Mouse (Mus musculus) layer of hippocampus, postnatal 36 days (tissue): Measurements from ENCODE around the gene Acadl. TPM values are rescaled to one million over a fixed set of nuclear protein-coding genes. Genes with fewer than 3 reads are reported as not detected.
A peak's percentile ranks its signal among the peaks of the same experiment; 100 is the strongest.

ENCODE experiments used
- DNase-seq, 2 experiments: peaks; one replicate each; pipeline ENCODE4 v3.0.0; 2022
- total RNA-seq, 2 experiments: library from RNA; stranded (reverse); gene quantifications; 2 replicates each; pipeline ENCODE4 v1.2.3; 2021

The Acadl gene
- 10 to 100 TPM; 32.3 to 34.2 TPM for total RNA-seq

DNA sequence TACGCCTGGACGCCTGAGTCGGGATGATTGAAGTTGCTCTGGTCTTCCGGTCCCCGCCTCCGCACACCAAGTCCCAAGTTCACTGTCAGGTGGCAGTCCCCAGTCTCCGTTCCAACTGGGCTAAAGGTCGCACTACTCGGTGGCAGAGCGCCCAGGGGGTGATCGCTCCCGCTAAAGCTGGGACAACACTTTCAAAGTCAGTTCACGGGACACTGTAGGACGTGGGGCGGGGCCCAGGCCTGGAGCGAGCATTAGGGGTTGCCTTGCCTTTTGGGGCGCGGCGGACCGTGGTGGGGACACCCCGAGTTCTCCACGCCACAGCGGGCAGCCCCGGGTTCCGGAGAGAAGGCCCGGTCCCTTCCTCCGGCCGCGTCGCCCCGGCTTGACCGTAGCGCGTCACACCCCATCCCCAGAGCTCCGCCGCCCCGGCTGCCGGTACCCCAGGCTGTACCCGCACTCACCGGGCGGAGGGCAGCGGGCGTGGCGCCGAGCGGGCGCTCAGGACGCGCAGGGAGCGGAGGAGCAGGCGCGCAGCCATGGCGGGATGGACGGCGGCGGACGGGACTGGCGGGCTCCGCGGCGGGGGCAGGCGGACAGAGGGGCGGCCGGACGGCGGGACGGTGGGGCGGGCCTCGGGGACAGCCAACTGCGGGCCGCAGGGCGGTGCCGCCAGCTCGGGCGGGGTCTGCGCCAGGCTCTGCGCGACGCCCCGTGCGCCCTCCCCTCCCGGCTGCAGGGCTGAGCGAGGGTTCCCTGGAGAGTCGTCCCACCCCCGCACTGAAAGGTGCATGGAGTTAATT, at the start of gene Acadl:
TSS of gene Acadl (minus strand) at position 566 of the 800 bp plus-strand sequence.
- peak; percentile 68 to 74 for DNase-seq

DNA sequence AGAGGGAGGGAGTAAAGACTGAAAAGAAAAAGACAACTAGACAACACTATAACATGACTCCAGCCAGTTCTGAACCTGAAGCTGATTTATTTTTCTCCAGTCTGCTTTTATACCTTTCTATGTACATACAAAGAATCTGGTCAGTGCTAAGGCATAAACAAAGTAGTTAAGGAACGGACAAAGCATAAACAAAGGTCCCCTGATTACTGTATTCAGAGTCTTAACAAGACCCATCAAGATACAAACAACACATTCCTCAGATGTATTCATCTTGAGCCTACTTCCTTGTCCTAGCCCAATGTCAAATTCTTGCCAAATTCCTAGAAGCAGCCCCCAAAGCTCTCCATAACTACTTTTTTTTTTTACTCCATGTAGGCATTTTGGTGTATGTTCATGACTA, 49.2 kb upstream of the Acadl start:
- DNase-seq: no peak

DNA sequence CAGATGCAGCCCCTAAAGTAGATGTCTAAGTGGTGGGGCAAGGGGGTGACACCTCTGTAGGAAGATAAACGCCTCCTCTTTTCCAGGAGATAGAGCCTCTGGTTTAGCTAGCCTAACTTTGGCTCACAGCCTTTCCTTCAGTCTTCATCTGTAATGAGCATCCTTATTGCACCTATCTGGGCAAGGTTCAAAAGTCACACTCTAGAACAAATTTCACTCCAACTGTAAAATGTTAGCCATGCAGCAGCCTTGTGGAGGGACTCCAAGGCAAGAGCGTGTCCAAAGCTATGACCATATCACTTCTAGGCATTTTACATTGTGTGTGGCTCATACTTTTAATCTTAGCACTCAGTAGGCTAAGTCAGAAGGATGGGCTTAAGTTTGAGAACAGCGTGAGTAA, 39.5 kb upstream of the Acadl start:
- no peak for DNase-seq

DNA sequence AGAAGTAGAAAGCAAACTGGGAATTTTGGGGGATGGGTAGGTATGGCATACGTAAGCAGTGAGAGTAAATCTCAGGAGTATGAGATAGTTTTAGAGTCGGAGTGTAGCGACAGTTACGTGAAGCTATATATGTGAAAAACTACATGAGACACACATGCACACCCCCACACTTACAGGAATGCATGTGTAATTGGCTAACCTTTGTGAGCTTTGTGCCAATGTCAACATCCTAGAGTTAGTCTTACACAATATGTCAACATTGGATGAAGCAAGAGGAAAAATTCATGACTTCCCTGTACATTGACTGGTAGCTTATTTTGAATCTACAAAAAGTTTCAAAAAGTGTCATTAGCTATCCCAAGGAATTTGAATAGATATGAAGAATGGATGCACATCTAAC, 37.9 kb upstream of the Acadl start:
- no peak for DNase-seq

DNA sequence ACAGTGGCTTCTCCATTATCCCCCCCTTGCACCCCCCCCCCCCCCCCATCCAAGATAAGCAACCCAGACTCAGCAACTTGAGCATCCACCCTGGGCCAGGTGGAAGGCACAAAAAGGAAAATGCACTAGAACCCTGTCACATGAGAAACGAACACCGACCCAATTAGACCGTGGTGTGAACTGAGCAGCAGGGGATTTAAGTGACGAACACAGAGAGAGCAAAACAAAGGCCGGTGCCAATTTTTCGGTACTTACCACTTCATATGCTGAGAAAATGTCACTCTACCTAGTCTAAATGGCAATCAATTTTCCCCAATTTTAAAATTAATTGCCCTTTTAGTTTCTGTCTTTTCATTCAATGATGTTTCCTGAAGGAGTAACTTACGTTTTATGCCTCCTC, 35.2 kb upstream of the Acadl start:
- DNase-seq: no peak

DNA sequence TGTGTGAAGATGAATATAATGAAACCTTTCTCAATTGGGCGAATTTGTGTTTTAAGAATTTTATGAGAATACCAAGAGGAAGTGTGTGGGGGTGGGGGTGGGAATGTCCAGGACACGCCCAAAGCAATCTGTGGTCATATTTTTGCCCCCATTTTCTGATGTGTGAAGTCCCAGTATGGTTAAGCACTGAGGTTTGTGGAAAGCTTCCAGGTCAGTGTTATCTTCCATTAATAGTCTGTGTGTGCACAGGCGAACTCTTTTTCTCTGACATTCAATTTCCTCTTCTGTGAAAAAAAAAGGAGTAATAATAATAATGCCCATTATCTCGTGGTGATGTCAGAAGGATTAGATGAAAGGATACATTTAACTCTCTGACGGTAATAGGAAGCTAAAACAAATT, 33.5 kb upstream of the Acadl start:
- no peak for DNase-seq

DNA sequence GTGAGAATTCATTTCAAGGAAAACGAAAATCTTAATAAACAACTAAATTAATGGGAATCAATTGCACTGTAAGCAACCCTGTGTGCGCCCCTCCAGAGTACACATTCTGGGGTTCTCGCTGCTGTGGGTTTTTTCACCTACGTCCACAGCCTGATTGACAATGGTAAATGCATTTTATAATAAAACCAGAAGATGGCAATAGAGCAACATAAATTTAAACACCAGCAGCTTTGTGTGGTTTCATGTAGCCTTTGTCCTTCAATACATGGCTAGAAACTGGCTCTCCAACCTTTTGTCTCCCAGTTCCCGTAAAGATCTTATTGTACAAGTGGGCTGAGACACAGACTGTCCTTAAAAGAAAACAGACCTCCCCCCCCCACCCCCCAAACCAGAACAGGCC, 33.0 kb upstream of the Acadl start:
- DNase-seq: peak in 1 of 2 experiments; percentile 20

DNA sequence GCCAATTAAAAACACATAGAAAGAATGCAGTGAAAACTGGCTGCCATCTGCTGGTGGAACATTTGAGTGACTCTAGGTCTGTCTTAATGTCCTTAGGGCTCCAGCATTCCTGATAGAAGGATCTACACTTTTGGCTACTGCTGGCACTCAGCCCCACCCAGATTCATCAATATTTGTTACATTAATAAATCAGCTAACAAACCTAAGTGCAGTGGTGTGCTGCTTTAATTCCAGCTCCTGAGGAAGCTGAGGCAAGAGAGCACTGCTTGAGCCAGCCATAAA, 32.7 kb upstream of the Acadl start:
- peak; percentile 30 to 37 for DNase-seq

DNA sequence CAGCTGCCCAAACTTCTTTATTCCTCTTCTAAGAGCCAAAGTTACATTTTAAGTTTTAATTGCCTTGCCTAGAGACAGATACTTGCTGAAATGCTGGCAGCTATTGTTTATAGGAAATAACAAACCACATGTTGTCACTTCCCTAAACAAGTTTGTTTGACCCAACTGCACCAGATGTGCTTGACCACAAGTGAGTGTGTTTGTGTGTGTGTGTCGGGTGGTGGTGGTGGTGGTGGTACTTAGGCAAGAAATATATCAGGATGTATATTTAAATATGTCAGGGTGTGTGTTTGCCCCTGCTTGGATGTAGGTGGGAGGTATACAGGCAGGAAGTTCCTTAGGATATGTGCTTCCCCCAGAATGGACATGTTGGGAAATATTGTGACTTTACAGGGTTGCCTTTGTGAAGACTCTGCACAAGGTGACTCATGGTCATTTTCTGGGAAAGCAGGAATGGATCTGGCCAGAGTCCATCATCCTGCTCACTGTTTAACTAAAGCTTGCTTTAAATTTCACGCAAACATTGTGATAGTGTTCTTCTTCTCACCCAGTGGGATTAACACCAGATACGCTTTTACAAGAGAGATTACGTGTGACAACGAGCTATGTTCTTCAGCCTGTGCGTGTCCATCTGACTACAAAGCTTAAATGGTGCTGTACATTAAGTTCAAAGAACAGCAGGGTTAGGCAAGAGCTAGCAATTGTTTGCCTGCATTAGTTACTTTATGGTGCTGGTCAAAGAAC, 32.2 kb upstream of the Acadl start:
- no peak for DNase-seq

DNA sequence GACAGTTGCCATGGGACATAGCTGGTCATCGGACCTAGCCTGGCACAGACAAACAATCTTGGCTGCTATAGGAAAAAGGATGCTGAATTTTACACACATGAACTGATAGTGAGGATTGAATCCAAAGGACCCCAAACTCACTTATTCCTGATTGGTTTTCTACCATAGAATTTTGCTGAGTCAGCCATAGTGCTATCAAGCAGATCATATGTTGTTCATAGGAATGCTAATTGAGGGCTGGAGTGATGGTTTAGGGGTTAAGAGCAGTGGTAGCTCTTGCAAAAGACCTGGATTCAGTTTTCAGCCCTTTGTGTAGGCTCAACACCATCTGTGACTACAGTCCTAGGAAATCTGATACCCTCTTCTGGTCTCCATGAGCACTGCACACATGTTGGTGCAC, 24.1 kb upstream of the Acadl start:
- no peak for DNase-seq

DNA sequence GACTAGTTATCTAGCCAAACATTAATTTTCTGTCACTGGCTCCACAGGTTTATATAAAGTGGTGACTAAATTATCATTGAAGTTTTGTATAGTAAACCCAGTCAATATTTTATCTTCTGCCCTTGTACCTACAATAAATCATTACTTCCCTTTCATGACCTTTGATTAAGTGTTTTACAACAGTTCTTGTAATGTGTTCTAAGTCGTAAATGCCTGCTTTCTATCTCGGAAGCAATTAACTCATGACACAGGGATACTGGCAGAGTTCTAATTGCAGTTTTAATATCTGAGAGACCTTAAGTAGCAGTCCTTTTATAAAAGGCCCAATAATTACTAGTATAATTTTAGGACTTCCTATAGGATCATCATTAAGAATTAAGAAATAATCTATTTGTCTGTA, 17.1 kb upstream of the Acadl start:
- DNase-seq: no peak

DNA sequence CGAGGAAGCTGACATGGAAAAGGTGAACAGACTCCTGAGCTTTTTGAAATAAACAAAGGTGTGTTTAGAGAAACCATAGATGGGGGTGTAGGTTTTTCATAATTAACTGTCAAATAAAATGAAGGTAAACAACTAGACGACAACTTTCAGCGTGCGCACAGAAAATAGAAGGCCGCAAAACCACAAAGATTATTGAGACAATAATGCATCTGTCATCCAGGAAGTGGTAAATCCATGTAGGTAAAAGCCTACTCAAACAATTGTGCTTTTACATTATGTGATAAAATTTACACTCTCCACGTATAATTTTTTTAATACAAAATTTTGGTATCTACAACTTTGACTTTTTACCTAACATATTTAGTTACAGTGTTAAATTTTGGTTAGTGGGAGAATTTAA, 11.7 kb upstream of the Acadl start:
- no peak for DNase-seq

DNA sequence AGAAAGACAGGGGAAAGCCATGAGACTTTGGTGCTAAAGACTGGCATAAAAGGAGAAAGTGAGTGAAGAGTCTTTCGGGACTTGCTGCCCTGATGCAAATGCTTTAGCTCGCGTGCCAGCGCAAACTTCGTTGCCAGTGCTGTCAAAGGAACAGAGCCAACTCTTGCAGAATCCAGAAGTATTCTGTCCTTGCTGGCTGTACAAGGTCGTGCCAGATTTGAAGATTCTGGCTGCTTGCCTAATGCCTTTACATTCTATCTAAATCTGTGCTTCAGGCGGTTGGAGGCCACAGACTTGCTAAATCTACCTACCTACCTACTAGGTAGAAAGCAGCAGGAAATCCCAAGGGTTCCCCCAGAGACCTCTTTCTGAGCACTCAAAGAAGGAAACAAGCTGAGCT, 8.5 kb upstream of the Acadl start:
- no peak for DNase-seq

DNA sequence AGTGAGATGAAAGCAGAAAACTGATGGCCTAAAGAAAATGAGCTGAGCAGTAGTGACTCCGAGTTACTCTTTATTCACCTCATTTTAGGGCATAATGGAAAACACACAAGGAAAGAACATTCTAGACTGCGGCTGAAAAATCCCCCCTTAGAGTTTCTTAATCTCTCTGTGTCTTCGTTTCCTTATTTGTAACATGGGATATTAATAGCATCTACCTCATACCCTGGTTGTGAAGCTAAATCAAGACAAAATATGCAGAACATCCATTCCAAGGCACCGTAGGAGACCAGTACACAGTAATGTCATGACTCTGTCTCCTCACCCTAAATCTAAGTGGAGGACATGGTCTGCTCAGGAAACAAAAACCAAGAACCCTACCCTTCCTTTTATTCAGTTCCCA, 2.6 kb upstream of the Acadl start:
- DNase-seq: no peak

DNA sequence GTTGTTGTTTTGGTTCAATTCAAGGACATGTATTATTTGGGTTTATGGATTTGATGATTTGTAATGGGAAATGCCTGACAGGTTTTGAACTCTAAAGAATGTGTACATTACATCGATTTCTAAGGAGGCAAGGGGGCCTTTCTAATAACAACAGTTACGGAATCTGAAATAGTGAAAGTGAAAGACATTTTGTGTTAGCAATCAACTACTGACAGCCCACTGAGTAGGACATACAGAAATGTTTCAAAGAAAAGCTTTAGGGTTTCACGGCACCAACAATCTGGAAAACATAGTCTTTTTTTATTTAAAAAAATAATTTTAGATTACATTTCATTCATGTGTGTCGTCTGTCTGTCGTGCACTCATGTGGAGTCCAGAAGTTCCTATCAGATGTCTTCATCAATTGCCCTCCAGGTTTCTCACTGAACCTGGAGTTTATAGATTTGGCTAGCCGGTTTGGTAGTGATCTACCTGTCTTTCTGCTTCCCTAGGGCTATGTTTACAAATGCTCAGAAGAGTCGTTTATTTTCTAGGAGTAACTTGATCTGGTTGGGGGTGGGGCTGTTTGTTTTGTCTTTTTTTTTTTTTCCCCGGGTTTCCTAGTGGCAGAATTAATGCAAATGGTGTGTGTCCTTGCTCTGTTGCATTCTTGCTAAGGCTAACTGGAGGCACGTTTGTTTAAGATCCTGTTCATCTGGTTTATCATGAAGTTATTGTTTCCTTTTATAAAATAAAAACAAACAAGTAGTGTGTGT, 841 bp upstream of the Acadl start:
- DNase-seq: no peak

DNA sequence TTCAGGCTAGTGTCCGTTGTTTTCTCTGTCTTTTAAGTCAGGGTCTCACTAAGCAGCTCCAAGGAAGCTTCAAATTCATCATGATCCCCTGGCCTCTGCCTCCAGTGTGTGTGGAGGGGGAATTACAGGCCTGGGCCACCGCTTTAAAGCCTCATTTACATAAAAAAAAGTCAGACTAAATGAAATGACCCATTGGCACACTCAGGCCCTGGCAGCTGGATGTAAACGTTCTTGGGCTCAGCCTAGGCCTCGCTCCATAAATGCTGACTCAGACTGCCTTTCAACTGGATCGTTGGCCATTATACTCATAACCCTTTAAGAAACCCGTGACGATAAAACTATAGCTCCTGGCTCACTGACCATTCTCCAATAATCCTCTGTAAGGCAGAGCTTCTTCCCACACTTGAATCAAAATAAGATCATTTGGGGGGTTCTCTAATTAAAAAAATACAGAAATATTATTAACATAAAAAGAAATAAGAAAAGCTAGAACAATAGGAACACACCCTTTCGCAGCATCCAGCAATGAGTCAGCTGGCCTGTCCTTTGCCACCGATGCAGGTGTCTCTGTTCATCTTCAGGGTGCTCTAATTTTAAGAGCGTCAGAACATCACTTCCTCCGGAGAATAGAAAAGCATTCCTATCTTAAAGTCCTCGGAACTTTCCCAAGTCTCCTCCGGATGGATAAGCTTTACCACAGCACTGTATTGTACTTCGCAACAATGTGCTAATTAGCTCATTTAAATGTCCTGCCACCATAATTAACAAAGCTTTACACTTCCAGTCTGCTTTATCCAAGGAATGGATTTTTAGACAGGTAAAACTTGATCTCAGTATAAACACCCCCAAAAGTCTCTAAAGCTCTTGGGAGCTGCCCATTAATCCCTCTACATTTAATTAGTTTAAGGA, 1.1 kb downstream of the Acadl start:
- no peak for DNase-seq

DNA sequence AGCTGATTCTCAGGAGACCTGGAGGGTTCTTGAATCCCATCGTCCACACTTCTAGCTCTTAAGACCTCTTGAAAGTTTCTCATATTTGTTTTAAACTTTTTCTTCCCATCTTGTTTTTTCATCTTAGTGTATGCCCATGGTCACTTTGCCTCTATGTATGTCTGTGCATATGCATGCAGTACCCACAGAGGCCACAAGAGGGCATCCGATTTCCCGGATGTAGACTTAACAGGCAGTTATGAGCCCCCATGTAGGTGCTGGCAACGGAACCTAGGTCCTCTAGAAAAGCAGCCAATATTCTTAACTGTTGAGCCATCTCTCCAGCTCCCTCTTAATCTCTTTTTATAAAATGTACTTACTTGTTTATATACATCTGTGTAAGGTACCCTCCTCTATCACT, 15.6 kb downstream of the Acadl start:
- no peak for DNase-seq

DNA sequence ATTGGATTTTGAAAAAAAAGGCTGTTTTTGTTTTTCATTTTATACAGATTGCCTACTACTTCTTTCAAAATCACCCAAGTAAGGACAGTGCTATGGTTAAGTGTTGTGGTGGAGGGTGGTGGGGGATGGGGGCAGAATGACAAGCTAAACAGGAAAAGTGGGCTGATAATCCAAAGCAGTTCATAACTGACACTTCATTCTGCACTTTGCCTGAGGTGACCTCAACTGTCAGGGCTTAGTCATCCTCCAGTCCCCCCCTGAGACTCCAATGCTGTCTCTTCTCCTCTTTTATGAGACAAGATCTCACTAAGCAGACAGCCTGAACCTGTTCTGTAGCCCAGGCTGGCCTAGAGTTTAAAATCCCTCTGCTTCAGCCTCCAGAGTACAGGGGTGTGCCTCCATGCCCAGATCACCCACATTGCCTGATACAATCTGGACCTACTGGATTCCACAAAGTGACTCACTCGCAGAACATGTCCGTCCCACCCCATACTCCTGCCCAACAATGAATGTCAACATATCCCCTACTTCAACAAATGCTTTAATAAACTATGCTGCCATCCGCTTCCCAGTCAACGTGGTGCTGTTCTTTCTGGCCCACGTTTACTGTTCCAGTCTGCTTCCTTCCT, 17.3 kb downstream of the Acadl start:
- DNase-seq: no peak

DNA sequence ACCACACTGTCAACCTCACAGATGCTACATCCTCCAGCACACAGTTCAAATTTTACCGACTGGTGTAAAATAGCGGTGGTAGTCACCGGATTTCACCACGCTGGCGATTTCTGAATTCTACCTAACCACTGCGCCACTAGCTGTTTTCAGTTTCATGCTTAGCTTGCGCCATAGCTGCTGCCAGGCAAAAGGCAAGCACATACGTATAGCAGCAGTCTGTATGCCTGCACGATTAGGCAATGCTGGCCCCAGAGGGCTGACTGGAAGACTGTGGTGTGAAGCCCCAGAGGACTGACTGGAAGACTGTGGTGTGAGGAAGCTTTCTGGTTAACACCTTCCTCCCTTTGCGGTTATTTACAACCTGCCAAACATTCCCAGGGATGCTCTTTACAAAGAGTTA, 21.1 kb downstream of the Acadl start:
- no peak for DNase-seq

DNA sequence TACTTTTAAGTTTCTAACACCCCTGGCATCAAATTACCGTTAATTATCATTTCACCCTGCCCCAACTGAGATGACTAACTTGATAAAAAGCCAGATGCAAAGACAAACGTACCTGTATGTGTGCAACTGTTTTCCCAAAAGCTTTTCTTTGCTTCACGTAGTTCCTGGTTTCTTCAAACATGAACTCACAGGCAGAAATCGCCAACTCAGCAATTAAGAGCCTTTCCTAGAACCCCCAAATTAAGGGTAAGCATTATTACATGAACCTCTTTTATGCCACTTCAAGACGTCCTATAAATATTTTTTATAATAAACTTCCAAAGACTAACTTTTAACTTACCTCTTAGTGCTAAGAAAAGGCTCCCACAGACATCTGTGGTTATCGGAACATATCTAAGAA, 21.6 kb downstream of the Acadl start:
- no peak for DNase-seq

DNA sequence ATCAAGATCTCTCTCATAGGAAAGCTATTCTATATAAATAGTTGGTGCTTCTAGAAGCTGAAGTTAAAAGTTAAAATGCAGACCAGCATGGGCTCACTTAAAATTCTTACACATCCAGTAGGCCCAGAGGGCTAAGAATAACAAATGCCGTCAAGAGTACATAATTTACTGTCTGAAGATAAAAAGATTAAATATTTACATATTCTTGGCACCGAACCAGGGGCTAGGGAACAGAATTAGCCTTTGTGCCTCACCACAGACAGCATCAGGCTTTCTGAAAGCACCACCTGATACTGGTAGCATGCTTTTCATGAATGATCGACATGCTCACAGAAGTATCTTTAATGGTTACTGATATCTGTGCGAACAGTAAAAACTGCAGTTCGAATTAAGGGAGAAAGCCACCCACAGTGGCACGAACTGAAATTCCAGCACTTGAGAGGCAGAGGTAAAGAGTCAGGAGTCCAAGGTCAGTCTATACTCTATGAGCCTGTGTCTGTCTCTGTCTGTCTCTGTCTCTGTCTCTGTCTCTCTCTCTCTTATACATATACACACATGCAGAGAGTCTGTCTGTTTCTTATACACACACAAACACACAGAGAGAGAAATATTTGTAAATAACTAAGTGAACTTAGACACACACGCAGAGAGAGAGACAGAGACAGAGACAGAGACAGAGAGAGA, 23.2 kb downstream of the Acadl start:
- DNase-seq: no peak

DNA sequence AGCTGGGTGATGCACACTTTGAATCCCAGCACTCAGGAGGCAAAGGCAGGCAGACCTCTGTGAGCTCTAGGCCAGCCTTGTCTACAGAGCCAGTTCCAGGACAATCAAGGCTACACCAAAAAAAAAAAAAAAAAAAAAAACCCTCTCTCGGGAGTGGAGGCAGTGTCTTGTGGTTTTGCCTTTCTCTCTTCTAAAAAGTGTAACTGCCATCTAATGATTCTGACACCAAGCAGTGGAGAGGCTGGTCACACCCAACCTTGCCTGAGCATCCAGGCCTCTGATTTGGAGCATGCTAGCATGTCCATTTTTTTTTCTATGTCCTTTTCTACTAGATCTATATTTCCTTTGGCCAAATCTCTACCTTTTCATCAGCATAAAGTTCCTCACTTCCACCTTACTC, 23.9 kb downstream of the Acadl start:
- DNase-seq: no peak
